Comparison of ENCODE assay signal across 16 mouse cellular contexts in the genomic region with DNA sequence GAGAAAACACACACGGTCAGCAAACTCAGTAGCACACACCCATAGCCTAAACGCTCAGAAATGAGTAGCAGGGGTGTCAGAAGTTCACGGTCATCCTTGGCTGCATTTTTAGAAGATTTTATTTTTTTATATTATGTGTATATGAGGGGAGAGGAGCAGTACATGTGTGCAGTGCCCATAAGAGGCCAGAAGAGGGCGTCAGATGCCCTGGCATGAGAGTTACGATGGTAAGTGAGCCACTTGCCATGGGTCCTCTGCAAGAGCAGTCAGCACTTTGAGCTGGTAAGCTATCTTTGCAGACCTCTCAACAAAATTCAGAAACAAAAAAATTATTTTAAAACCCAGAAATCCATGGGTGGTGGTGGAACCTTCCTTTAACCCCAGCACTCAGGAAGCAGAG. TPM values are rescaled to one million over a fixed set of nuclear protein-coding genes. Genes with fewer than 3 reads are reported as not detected.
DNase-seq lines count a peak whose midpoint lies in the region; ATAC-seq and TF ChIP-seq lines count a peak whose summit lies in the region.
"Had no signal": no experiment of that assay in that cellular context is flagged by ENCODE, and none has a peak within 500 bp of the region (broad histone marks: within the 10 kb centered on the region; RNA-seq: fewer than 3 reads in every experiment).

No protein-coding gene starts in this region.

- no peak overlapping the region for H3K4me2 ChIP-seq in hindbrain, postnatal 0 days (ENCODE audit: low read depth, low read length)
- H3K4me2 ChIP-seq in hindbrain, embryonic 13.5 days: no peak overlapping the region
- no peak overlapping the region for H3K4me2 ChIP-seq in midbrain, postnatal 0 days (ENCODE audit: low read depth, low read length, poor library complexity, severe bottlenecking)
- H3K4me2 ChIP-seq in midbrain, embryonic 13.5 days (replicated peaks): no peak overlapping the region
- no peak overlapping the region for H3K4me2 ChIP-seq in forebrain, embryonic 12.5 days
- no peak overlapping the region for H3K4me2 ChIP-seq in forebrain, embryonic 16.5 days (ENCODE audit: low read length)
- H3K4me2 ChIP-seq: neural tube, embryonic 13.5 days had no signal

- no peak overlapping the region for H3K4me3 ChIP-seq in hindbrain, postnatal 0 days (ENCODE audit: low read length)
- no peak overlapping the region for H3K4me3 ChIP-seq in hindbrain, embryonic 13.5 days
- no peak overlapping the region for H3K4me3 ChIP-seq in midbrain, postnatal 0 days (ENCODE audit: low read depth, low read length)
- H3K4me3 ChIP-seq in midbrain, embryonic 13.5 days (replicated peaks): no peak overlapping the region
- H3K4me3 ChIP-seq in forebrain, embryonic 12.5 days (replicated peaks): no peak overlapping the region
- H3K4me3 ChIP-seq in forebrain, embryonic 16.5 days (replicated peaks; ENCODE audit: low read length): no peak overlapping the region
- H3K4me3 ChIP-seq: erythroblast, embryonic 14.5 days; neural tube, embryonic 13.5 days had no signal

- 88% methylated on average over 5 of the region's 5 CpGs for WGBS in hindbrain, postnatal 0 days
- WGBS in hindbrain, embryonic 13.5 days: 79% methylated on average over 5 of the region's 5 CpGs
- 84% methylated on average over 5 of the region's 5 CpGs for WGBS in midbrain, postnatal 0 days
- 87% methylated on average over 5 of the region's 5 CpGs for WGBS in midbrain, embryonic 13.5 days
- 89% methylated on average over 5 of the region's 5 CpGs for WGBS in forebrain, embryonic 12.5 days
- WGBS in forebrain, embryonic 16.5 days: 91% methylated on average over 5 of the region's 5 CpGs

- DNase-seq in hindbrain, postnatal 0 days (ENCODE audit: low spot score): no peak
- DNase-seq in midbrain, postnatal 0 days (ENCODE audit: low spot score): no peak
- peak; percentile 72 for DNase-seq in ZHBTc4 (ENCODE audit: low read depth, low spot score)
- DNase-seq: cerebellum, adult 18-20 months; layer of hippocampus, postnatal 36 days; lung, adult 18-20 months; right cerebral cortex, adult 18-20 months; thymus, adult 18-20 months had no signal

- no peaks in the 10 kb centered on the region for H3K27me3 ChIP-seq in hindbrain, postnatal 0 days (ENCODE audit: insufficient read depth, low read length)
- peaks cover 36% of the 10 kb centered on the region for H3K27me3 ChIP-seq in hindbrain, embryonic 13.5 days
- H3K27me3 ChIP-seq in midbrain, postnatal 0 days (ENCODE audit: insufficient read depth, low read length): no peaks in the 10 kb centered on the region
- H3K27me3 ChIP-seq in midbrain, embryonic 13.5 days: no peaks in the 10 kb centered on the region
- H3K27me3 ChIP-seq in forebrain, embryonic 12.5 days: peaks cover 39% of the 10 kb centered on the region
- no peaks in the 10 kb centered on the region for H3K27me3 ChIP-seq in forebrain, embryonic 16.5 days (replicated peaks; ENCODE audit: control insufficient read depth, insufficient read depth, low read length)

- H3K36me3 ChIP-seq in hindbrain, postnatal 0 days (ENCODE audit: insufficient read depth, low read length): peaks cover 28% of the 10 kb centered on the region; the same call in 1 of the 2 replicates
- H3K36me3 ChIP-seq in hindbrain, embryonic 13.5 days: peaks cover 71% of the 10 kb centered on the region
- H3K36me3 ChIP-seq in midbrain, postnatal 0 days (ENCODE audit: insufficient read depth, low read length): peaks cover 52% of the 10 kb centered on the region
- H3K36me3 ChIP-seq in midbrain, embryonic 13.5 days: peaks cover 77% of the 10 kb centered on the region
- H3K36me3 ChIP-seq in forebrain, embryonic 12.5 days (replicated peaks): peaks cover 62% of the 10 kb centered on the region
- peaks cover 7% of the 10 kb centered on the region for H3K36me3 ChIP-seq in forebrain, embryonic 16.5 days (ENCODE audit: control insufficient read depth, insufficient read depth)

- no peak overlapping the region for H3K27ac ChIP-seq in hindbrain, postnatal 0 days
- H3K27ac ChIP-seq in hindbrain, embryonic 13.5 days: no peak overlapping the region
- no peak overlapping the region for H3K27ac ChIP-seq in midbrain, postnatal 0 days (ENCODE audit: low read depth, low read length)
- H3K27ac ChIP-seq in midbrain, embryonic 13.5 days: no peak overlapping the region
- no peak overlapping the region for H3K27ac ChIP-seq in forebrain, embryonic 12.5 days
- no peak overlapping the region for H3K27ac ChIP-seq in forebrain, embryonic 16.5 days (ENCODE audit: low read length)
- H3K27ac ChIP-seq: neural tube, embryonic 13.5 days had no signal

- ATAC-seq in hindbrain, postnatal 0 days: no peak
- ATAC-seq in hindbrain, embryonic 13.5 days (ENCODE audit: low FRiP score): no peak
- ATAC-seq in midbrain, postnatal 0 days (ENCODE audit: low FRiP score): no peak
- no peak for ATAC-seq in midbrain, embryonic 13.5 days
- no peak for ATAC-seq in forebrain, embryonic 12.5 days (ENCODE audit: low FRiP score)
- no peak for ATAC-seq in forebrain, embryonic 16.5 days

- peaks cover 15% of the 10 kb centered on the region for H3K4me1 ChIP-seq in hindbrain, postnatal 0 days (ENCODE audit: insufficient read depth, low read length)
- peaks cover 48% of the 10 kb centered on the region for H3K4me1 ChIP-seq in hindbrain, embryonic 13.5 days (replicated peaks)
- H3K4me1 ChIP-seq in midbrain, postnatal 0 days (ENCODE audit: insufficient read depth, low read length): peaks cover 3% of the 10 kb centered on the region
- H3K4me1 ChIP-seq in midbrain, embryonic 13.5 days (replicated peaks): peaks cover 44% of the 10 kb centered on the region
- peaks cover 41% of the 10 kb centered on the region for H3K4me1 ChIP-seq in forebrain, embryonic 12.5 days
- peaks cover 43% of the 10 kb centered on the region for H3K4me1 ChIP-seq in forebrain, embryonic 16.5 days (replicated peaks; ENCODE audit: control insufficient read depth, insufficient read depth, low read length)

- peak; percentile 54 for TF ChIP-seq CTCF in hindbrain, postnatal 0 days (IDR thresholded peaks at IDR 0.05; ENCODE audit: low read depth)
- peak; percentile 60 for TF ChIP-seq CTCF in midbrain, postnatal 0 days (IDR thresholded peaks at IDR 0.05)

- H3K9me3 ChIP-seq in hindbrain, postnatal 0 days (ENCODE audit: low read length): no peaks in the 10 kb centered on the region
- H3K9me3 ChIP-seq in hindbrain, embryonic 13.5 days: no peaks in the 10 kb centered on the region
- H3K9me3 ChIP-seq in midbrain, postnatal 0 days (ENCODE audit: low read length): no peaks in the 10 kb centered on the region
- no peaks in the 10 kb centered on the region for H3K9me3 ChIP-seq in midbrain, embryonic 13.5 days
- no peaks in the 10 kb centered on the region for H3K9me3 ChIP-seq in forebrain, embryonic 12.5 days
- no peaks in the 10 kb centered on the region for H3K9me3 ChIP-seq in forebrain, embryonic 16.5 days (ENCODE audit: control insufficient read depth, low read length)
- H3K9me3 ChIP-seq: neural tube, embryonic 13.5 days had no signal

- no peak overlapping the region for H3K9ac ChIP-seq in hindbrain, postnatal 0 days (replicated peaks; ENCODE audit: low read length)
- no peak overlapping the region for H3K9ac ChIP-seq in hindbrain, embryonic 13.5 days
- no peak overlapping the region for H3K9ac ChIP-seq in midbrain, postnatal 0 days (replicated peaks; ENCODE audit: low read length, poor library complexity, severe bottlenecking)
- H3K9ac ChIP-seq in midbrain, embryonic 13.5 days (replicated peaks): no peak overlapping the region
- no peak overlapping the region for H3K9ac ChIP-seq in forebrain, embryonic 12.5 days
- H3K9ac ChIP-seq in forebrain, embryonic 16.5 days (replicated peaks; ENCODE audit: low read depth, low read length): no peak overlapping the region

RNA-seq across cellular contexts. Expression of gene Gm10277, which starts 40.6 kb away (rescaled TPM):
- not detected in 2 replicates for total RNA-seq in hindbrain, postnatal 0 days (2014; rRNA removed)
- polyA plus RNA-seq in hindbrain, postnatal 0 days (2015; fragmentation: Nextera tagmentation; extraction: Ambion mirVana): 0.69 and 0.91 TPM in 2 replicates
- 2.0 and 2.7 TPM in 2 replicates for polyA plus RNA-seq in hindbrain, embryonic 13.5 days (2015; fragmentation: Nextera tagmentation; extraction: Ambion mirVana)
- total RNA-seq in midbrain, postnatal 0 days (2014; rRNA removed): not detected in 2 replicates
- polyA plus RNA-seq in midbrain, postnatal 0 days (2015; fragmentation: Nextera tagmentation; extraction: Ambion mirVana): 0.44 and 1.0 TPM in 2 replicates
- 2.9 and 3.4 TPM in 2 replicates for polyA plus RNA-seq in midbrain, embryonic 13.5 days (2015; fragmentation: Nextera tagmentation; extraction: Ambion mirVana)
- polyA plus RNA-seq in forebrain, embryonic 12.5 days (2016; fragmentation: Nextera tagmentation; extraction: Ambion mirVana): 2.1 and 2.9 TPM in 2 replicates
- polyA plus RNA-seq in forebrain, embryonic 16.5 days (2015; fragmentation: Nextera tagmentation; extraction: Ambion mirVana): 0.99 and 3.3 TPM in 2 replicates
- total RNA-seq: granulocyte monocyte progenitor cell, adult 5-6 weeks; layer of hippocampus, postnatal 36 days had no signal
- polyA plus RNA-seq: erythroblast, embryonic 14.5 days; spleen, adult 2 months had no signal
